Mouse (Mus musculus) hindbrain, embryonic 10.5 days (tissue): ENCODE data around the gene Enkur. TPM values are rescaled to one million over a fixed set of nuclear protein-coding genes. Genes with fewer than 3 reads are reported as not detected.

Experiments
- DNase-seq: peaks from one replicate; pipeline ENCODE4 v3.0.0-alpha.2; 2017; ENCODE audit warnings: low spot score
- H3K27ac ChIP-seq: fragments of 300-500 bp; sonication (generic); 2 replicates; pipeline ENCODE4 v1.5.1; 2016; ENCODE audit warnings: mild to moderate bottlenecking, moderate library complexity
- H3K27me3 ChIP-seq: fragments of 300-500 bp; sonication (generic); 2 replicates; pipeline ENCODE4 v1.6.1; 2016; ENCODE audit warnings: mild to moderate bottlenecking; ENCODE audit not compliant: poor library complexity, insufficient read depth, severe bottlenecking
- H3K36me3 ChIP-seq: fragments of 300-500 bp; sonication (generic); 2 replicates; pipeline ENCODE4 v1.6.1; 2016; ENCODE audit warnings: mild to moderate bottlenecking, moderate library complexity
- H3K4me1 ChIP-seq: fragments of 300-500 bp; sonication (generic); replicated peaks from 2 replicates; pipeline ENCODE4 v1.6.1; 2016; ENCODE audit warnings: mild to moderate bottlenecking
- H3K4me3 ChIP-seq: fragments of 300-500 bp; sonication (generic); 2 replicates; pipeline ENCODE4 v1.5.1; 2016; ENCODE audit warnings: mild to moderate bottlenecking, moderate library complexity
- H3K9me3 ChIP-seq: fragments of 300-500 bp; sonication (generic); 2 replicates; pipeline ENCODE4 v1.6.1; 2016; ENCODE audit warnings: mild to moderate bottlenecking, moderate library complexity
- WGBS: fragments of 180-500 bp; shearing (Covaris S2); methylation state at CpG from one replicate; pipeline ENCODE4 v1.1.7; 2016; 5-methylcytosine and 5-hydroxymethylcytosine counted together
- polyA plus RNA-seq: library from polyadenylated mRNA; unstranded; fragments of >200 nt; fragmentation: Nextera tagmentation; extraction: Ambion mirVana; gene quantifications from 2 replicates; pipeline ENCODE4 v1.2.1, GENCODE M21; 2016

Enkur gene
- polyA plus RNA-seq, 1 experiment from 2014 or later: 3.0 TPM

DNA sequence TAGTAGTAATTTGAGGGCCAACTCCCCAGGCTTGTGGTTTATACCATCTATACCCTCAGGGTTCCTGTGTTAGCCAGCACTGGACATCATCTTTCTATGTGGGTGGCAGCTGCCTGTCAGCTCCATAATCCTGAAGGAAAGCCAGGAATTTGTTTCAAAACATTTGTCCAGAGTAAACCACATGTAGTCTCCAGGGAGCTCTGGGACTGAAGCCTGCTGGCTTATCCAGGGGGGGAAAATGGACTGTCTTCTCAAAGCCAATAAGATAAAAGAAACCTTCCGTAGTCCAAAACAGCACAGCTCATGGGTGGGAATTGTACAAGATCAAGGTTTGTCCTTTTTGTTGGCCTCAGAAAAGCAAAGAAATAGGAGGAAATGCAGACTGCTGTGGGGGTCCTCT lies 37.2 kb downstream of the Enkur start:
- Histone ChIP-seq H3K9me3 (peaks cover 5% of the 10 kb centered on the region; the same call in 1 of the 2 replicates), H3K36me3 (no peaks in the 10 kb centered on the region), H3K27me3 (no peaks in the 10 kb centered on the region), H3K4me3 (no peak overlapping the region), H3K4me1 (no peaks in the 10 kb centered on the region), H3K27ac (no peak overlapping the region)
- WGBS: 91% methylated on average over 1 of the region's 1 CpGs
- no peak for DNase-seq

DNA sequence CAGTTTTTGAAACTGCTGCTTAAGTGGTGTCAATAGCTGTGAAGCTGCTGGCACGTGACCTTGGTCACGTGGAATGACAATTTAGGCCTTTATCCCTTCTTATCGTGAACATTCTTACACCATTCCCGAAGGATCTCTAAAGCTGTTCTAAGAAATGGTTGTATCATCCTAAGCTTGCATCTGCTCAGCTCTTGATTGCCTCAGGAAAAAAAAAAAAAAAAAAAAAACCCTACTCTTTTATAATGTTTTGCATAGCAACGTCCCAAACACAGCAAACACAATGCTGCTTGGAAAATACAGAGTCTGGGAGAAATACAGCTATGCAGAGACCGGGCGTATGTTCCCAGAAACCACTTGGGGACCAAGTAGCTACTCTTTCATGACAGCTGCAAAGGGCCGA lies 40.9 kb downstream of the Enkur start:
- Histone ChIP-seq H3K4me1 (no peaks in the 10 kb centered on the region), H3K9me3 (no peaks in the 10 kb centered on the region), H3K27ac (no peak overlapping the region), H3K4me3 (no peak overlapping the region), H3K36me3 (no peaks in the 10 kb centered on the region), H3K27me3 (no peaks in the 10 kb centered on the region)
- WGBS: 86% methylated on average over 8 of the region's 8 CpGs
- DNase-seq: no peak

DNA sequence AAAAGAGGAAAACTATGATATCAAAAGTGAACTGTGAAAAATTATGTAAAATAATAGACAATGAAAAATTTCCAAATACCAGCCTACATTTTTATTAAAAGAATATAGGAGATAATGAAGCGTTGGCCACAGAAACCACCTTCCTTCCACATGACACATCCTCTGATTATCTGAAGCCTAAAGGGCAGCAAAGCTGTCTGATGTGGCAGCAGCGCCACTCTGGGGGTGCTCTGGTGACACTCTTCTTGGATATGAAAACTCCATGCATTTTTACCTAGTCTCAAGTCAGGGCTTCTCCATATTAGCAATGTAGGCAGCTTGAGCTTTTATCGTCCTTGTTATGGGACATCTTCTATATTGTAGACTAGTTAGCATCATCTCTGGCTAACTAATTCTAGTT lies 51.7 kb downstream of the Enkur start:
- Histone ChIP-seq H3K9me3 (no peaks in the 10 kb centered on the region), H3K4me3 (no peak overlapping the region), H3K27me3 (no peaks in the 10 kb centered on the region), H3K4me1 (no peaks in the 10 kb centered on the region), H3K27ac (no peak overlapping the region), H3K36me3 (no peaks in the 10 kb centered on the region)
- WGBS: 83% methylated on average over 3 of the region's 3 CpGs
- DNase-seq: no peak

DNA sequence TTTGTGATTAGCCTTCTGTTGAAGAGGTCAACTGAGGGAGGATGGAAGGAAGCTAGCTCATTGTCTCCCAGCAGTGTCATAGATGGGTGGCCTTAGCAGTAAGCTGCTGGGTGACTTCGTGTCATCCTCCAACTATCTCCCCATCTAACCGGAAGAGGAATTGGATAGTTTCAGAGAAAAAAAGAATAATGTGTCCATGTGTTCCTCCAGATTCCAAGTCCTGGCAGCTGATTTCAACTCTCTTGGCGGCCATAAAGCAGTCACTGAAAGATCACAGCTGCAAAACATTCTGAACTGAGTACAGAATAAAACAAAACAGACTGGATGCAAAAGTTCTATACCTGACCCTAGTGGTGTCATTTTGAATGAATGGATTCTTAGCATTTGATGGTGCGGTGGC lies 58.0 kb downstream of the Enkur start:
- Histone ChIP-seq H3K36me3 (no peaks in the 10 kb centered on the region), H3K4me1 (peaks cover 10% of the 10 kb centered on the region), H3K27me3 (peaks cover 9% of the 10 kb centered on the region; the same call in 1 of the 2 replicates), H3K27ac (no peak overlapping the region), H3K4me3 (no peak overlapping the region), H3K9me3 (no peaks in the 10 kb centered on the region)
- no peak for DNase-seq
- 87% methylated on average over 4 of the region's 4 CpGs for WGBS

DNA sequence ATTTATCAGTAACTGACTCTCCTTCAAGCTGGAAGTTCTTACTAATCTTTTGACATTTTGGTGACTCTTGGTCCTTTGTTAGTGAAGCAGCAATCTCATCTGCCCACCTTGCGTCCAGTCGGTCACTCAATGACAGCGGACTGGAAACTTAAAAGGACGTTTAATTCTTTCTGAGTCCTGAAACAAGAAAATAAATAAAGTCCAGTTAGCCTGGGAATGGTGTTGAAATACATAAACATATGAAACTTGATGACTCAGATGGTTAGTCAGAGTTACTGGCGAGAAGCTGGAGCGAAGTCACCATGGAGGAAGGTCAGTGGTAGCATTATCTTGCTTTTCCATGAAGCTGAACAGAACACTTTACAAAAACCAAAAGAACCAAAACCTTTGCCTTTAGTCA lies 58.7 kb downstream of the Enkur start:
- peaks cover 17% of the 10 kb centered on the region for H3K4me1 ChIP-seq
- peaks cover 9% of the 10 kb centered on the region; the same call in 1 of the 2 replicates for H3K27me3 ChIP-seq
- no peaks in the 10 kb centered on the region for H3K36me3 ChIP-seq
- H3K4me3 ChIP-seq: no peak overlapping the region
- DNase-seq: no peak
- WGBS: 87% methylated on average over 6 of the region's 6 CpGs
- H3K27ac ChIP-seq: no peak overlapping the region
- no peaks in the 10 kb centered on the region for H3K9me3 ChIP-seq

DNA sequence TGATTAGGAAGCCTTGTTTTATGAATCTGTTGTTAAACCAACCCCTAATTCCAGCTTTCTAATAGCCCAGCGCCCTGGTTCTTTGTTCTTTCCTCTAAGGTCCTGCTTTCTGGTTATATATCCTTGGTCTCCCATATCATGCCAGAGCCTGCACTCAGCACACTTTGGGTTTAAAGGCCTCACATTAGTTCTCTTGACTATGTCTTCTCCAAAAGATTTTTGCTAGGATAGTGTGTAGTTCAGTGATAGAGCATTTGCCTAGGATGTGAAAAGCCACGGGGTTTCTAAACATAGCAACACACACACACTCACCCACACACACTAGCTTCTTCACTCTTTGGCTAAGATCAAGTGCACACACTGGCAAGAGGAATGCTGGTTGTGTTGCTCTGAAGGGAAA lies 62.5 kb downstream of the Enkur start:
- 33% methylated on average over 2 of the region's 2 CpGs for WGBS
- Histone ChIP-seq H3K36me3 (no peaks in the 10 kb centered on the region), H3K9me3 (peaks cover 11% of the 10 kb centered on the region), H3K27ac (peak overlapping the region; percentile 94), H3K27me3 (peaks cover 9% of the 10 kb centered on the region; the same call in 1 of the 2 replicates), H3K4me3 (peak overlapping the region; percentile 67), H3K4me1 (peaks cover 20% of the 10 kb centered on the region)
- peak; percentile 18 for DNase-seq

DNA sequence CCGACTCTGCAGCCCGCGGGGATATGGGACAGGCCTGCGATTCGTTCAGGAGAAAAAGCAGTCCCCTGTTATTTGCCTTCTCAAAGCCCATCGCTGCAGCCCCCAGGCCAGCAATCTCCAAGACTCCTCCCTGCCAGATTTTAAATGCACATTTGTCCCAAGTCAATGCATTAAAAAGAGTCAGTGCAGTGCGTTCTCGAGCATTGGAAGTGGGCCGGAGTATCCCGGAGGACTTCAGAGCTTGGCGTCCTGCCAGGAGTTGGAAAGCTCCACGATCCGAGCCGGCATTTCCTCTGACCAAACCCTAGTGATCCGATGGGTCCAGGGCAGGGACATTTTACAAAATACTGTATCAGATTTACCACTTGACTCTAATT lies 63.0 kb downstream of the Enkur start:
- H3K4me3 ChIP-seq: peak overlapping the region; percentile 67
- H3K4me1 ChIP-seq: peaks cover 20% of the 10 kb centered on the region
- peak overlapping the region; percentile 94 for H3K27ac ChIP-seq
- H3K27me3 ChIP-seq: peaks cover 9% of the 10 kb centered on the region; the same call in 1 of the 2 replicates
- no peak for DNase-seq
- no peaks in the 10 kb centered on the region for H3K36me3 ChIP-seq
- peaks cover 11% of the 10 kb centered on the region for H3K9me3 ChIP-seq
- WGBS: under 1% methylated on average over 15 of the region's 15 CpGs

DNA sequence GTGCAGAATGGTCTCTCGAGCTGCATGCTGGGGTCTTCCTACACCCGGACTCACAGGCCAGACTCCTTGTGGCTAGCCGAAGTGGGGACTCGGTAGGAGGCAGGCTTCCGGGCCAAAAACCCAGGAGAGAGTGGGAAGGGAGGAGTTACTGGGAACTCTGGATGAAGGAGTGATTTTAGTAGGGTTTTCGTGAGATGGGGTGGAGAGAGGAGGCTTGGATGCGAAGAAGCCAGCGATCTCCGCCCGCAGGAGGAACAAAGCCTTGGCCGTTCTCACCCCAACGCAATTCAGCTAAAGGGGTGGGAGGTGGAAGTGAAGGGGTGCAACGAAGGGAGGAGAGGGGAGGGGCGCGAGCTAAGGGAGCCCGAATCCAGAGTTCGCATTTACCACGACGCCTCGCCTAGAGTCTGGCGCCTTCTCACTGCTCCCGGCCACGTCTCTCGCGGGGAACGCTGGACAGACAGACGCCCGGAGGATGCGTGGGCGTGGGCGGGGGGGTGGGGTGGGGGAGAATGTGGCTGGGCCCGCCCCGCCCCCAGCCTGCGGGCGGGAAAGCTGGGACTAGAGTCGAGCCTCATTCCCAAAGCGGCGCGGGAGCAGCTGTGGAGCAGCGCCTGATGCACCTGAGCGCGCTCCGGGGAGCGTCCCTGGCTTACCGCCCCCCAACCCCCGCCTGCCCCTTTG lies 63.5 kb downstream of the Enkur start:
- no peaks in the 10 kb centered on the region for H3K36me3 ChIP-seq
- peaks cover 11% of the 10 kb centered on the region for H3K9me3 ChIP-seq
- WGBS: under 1% methylated on average over 46 of the region's 46 CpGs
- H3K4me3 ChIP-seq: peak overlapping the region; percentile 67
- peaks cover 9% of the 10 kb centered on the region; the same call in 1 of the 2 replicates for H3K27me3 ChIP-seq
- DNase-seq: peak; percentile 73
- H3K4me1 ChIP-seq: peaks cover 20% of the 10 kb centered on the region
- H3K27ac ChIP-seq: peak overlapping the region; percentile 94

DNA sequence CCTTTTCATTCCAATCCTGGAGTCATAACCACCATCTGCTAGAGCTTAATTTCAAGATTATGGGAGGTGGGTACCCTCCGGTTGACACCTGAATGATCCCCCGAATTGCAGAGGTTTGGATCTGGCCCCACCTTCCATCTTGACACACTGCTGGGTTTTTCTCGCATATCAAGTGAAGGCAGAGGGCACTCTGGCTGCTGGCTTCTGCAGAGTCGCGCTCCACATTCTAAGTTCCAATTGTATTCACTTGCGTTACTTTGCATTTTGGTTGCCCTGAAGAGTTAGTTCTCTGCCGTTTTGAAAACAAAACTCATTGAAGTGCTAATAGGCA lies 64.0 kb downstream of the Enkur start:
- no peaks in the 10 kb centered on the region for H3K36me3 ChIP-seq
- DNase-seq: no peak
- 14% methylated on average over 7 of the region's 7 CpGs for WGBS

More for the DNA sequence above, 64.0 kb downstream of the Enkur start:
- peaks cover 9% of the 10 kb centered on the region; the same call in 1 of the 2 replicates for H3K27me3 ChIP-seq
- H3K4me3 ChIP-seq: peak overlapping the region; percentile 67
- peaks cover 20% of the 10 kb centered on the region for H3K4me1 ChIP-seq
- H3K27ac ChIP-seq: peak overlapping the region; percentile 94
- peaks cover 11% of the 10 kb centered on the region for H3K9me3 ChIP-seq

Other genes starting within 250 kb of the Enkur start
- 31.8 and 39.9 TPM in 2 replicates for gene Arhgap21, start 236.5 kb downstream of the Enkur start, polyA plus RNA-seq
- 15.1 and 15.4 TPM in 2 replicates for gene Thnsl1, start 359 bp upstream of the Enkur start, polyA plus RNA-seq
- 0.09 and 0.22 TPM in 2 replicates for gene Gpr158, start 162.2 kb upstream of the Enkur start, polyA plus RNA-seq